Mouse (Mus musculus) intestine, postnatal 0 days (tissue): ENCODE results near the gene Evl. TPM values are rescaled to one million over a fixed set of nuclear protein-coding genes. Genes with fewer than 3 reads are reported as not detected.

Source experiments
- ATAC-seq: fragments of 200-750 bp; cut with Nextera tagmentation; 2 replicates; pipeline ENCODE4 v1.8.0; 2017; ENCODE audit warnings: mild to moderate bottlenecking, moderate TSS enrichment, moderate library complexity
- H3K27ac ChIP-seq: fragments of 300-500 bp; sonication (generic); 2 replicates; pipeline ENCODE4 v1.5.1; 2014; ENCODE audit warnings: mild to moderate bottlenecking, low read depth, low read length, moderate library complexity
- H3K27me3 ChIP-seq: fragments of 300-500 bp; sonication (generic); replicated peaks from 2 replicates; pipeline ENCODE4 v1.6.1; 2014; ENCODE audit warnings: low read length, mixed read lengths; ENCODE audit not compliant: control insufficient read depth, insufficient read depth
- H3K36me3 ChIP-seq: fragments of 300-500 bp; sonication (generic); 2 replicates; pipeline ENCODE4 v1.6.1; 2014; ENCODE audit warnings: mild to moderate bottlenecking, moderate library complexity; ENCODE audit not compliant: control insufficient read depth, insufficient read depth
- H3K4me1 ChIP-seq: fragments of 300-500 bp; sonication (generic); replicated peaks from 2 replicates; pipeline ENCODE4 v1.6.1; 2014; ENCODE audit warnings: antibody characterized with exemption, low read length, mixed read lengths; ENCODE audit not compliant: control insufficient read depth, insufficient read depth
- H3K4me2 ChIP-seq: fragments of 300-500 bp; sonication (generic); replicated peaks from 2 replicates; pipeline ENCODE4 v1.6.1; 2014; ENCODE audit warnings: low read depth, mild to moderate bottlenecking, moderate library complexity
- H3K4me3 ChIP-seq: fragments of 300-500 bp; sonication (generic); 2 replicates; pipeline ENCODE4 v1.5.1; 2014; ENCODE audit warnings: low read depth, low read length
- H3K9ac ChIP-seq: fragments of 300-500 bp; sonication (generic); 2 replicates; pipeline ENCODE4 v1.6.1; 2014; ENCODE audit warnings: mild to moderate bottlenecking, low read depth, low read length
- H3K9me3 ChIP-seq: fragments of 300-500 bp; sonication (generic); 2 replicates; pipeline ENCODE4 v1.6.1; 2016; ENCODE audit warnings: mixed run types; ENCODE audit not compliant: control insufficient read depth
- CTCF ChIP-seq: sonication (generic); IDR thresholded peaks from 2 replicates; pipeline ENCODE4 v1.5.1; 2016; ENCODE audit warnings: low read depth, mild to moderate bottlenecking, control low read depth, antibody characterized with exemption, moderate library complexity
- WGBS: fragments of 180-500 bp; shearing (Covaris S2); extraction: QIAGEN DNeasy Blood & Tissue Kit; methylation state at CpG from one replicate; pipeline ENCODE4 v1.1.7; 2014; 5-methylcytosine and 5-hydroxymethylcytosine counted together
- polyA plus RNA-seq: library from polyadenylated mRNA; unstranded; fragments of >200 nt; fragmentation: Nextera tagmentation; extraction: Ambion mirVana; gene quantifications from 2 replicates; pipeline ENCODE4 v1.2.1, GENCODE M21; 2015

Evl gene
- polyA plus RNA-seq, 1 experiment from 2014 or later: 20.5 TPM

- TF ChIP-seq CTCF: peak; percentile 46
- Histone ChIP-seq H3K4me1 (no peaks in the 10 kb centered on the region), H3K4me2 (peak overlapping the region; percentile 28; the same call in 1 of the 2 replicates), H3K27me3 (no peaks in the 10 kb centered on the region), H3K36me3 (no peaks in the 10 kb centered on the region), H3K27ac (no peak overlapping the region), H3K9ac (no peak overlapping the region), H3K9me3 (no peaks in the 10 kb centered on the region), H3K4me3 (no peak overlapping the region)
- 62% methylated on average over 15 of the region's 15 CpGs for WGBS
- ATAC-seq: no peak
Measured at GRCm38 (mm10) chr12:108547251-108547875, 7.2 kb upstream of the Evl start.

DNA sequence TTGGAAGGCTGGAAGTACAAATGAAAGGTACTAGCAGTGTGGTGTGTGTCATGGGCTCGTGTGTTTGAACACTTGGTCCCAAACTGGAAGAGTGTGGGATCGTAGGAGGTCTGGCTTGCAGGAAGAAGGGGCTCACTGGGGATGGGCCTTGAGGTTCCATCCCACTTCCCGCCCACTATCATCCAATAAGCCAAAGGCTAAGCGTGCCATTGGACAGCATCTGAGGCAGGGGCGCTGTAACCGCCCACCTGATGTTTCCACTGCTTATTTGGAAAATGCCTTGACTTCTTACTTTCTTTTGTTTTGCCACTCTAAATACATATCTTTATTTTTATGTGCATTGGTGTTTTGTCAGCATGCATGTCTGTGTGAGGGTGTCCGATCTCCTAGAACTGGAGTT is 2.8 kb upstream of the Evl start:
- H3K36me3 ChIP-seq: no peaks in the 10 kb centered on the region
- H3K27me3 ChIP-seq: 0 out of 2 replicates have a peak, but pooled peaks cover 2% of the 10 kb centered on the region
- no peak for TF ChIP-seq CTCF
- H3K27ac ChIP-seq: no peak overlapping the region
- no peak overlapping the region for H3K4me2 ChIP-seq
- H3K9me3 ChIP-seq: no peaks in the 10 kb centered on the region
- 0 out of 2 replicates have a peak, but pooled peaks cover 2% of the 10 kb centered on the region for H3K4me1 ChIP-seq
- ATAC-seq: no peak
- H3K4me3 ChIP-seq: no peak overlapping the region
- no peak overlapping the region for H3K9ac ChIP-seq
- 86% methylated on average over 7 of the region's 7 CpGs for WGBS

- TF ChIP-seq CTCF: no peak
- ATAC-seq: no peak
- H3K27ac ChIP-seq: no peak overlapping the region
- no peak overlapping the region for H3K4me3 ChIP-seq
- H3K9me3 ChIP-seq: no peaks in the 10 kb centered on the region
- H3K9ac ChIP-seq: no peak overlapping the region
- H3K36me3 ChIP-seq: no peaks in the 10 kb centered on the region
- 49% methylated on average over 6 of the region's 6 CpGs for WGBS
- 0 out of 2 replicates have a peak, but pooled peaks cover 2% of the 10 kb centered on the region for H3K4me1 ChIP-seq
- H3K4me2 ChIP-seq: no peak overlapping the region
- H3K27me3 ChIP-seq: 0 out of 2 replicates have a peak, but pooled peaks cover 2% of the 10 kb centered on the region
Measured at GRCm38 (mm10) chr12:108553079-108553478, 1.4 kb upstream of the Evl start.

- ATAC-seq: peak; percentile 55
- Histone ChIP-seq H3K36me3 (no peaks in the 10 kb centered on the region), H3K4me1 (0 out of 2 replicates have a peak, but pooled peaks cover 2% of the 10 kb centered on the region), H3K9me3 (no peaks in the 10 kb centered on the region), H3K9ac (peak overlapping the region; percentile 66), H3K4me3 (peak overlapping the region; percentile 80), H3K4me2 (peak overlapping the region; percentile 92), H3K27me3 (0 out of 2 replicates have a peak, but pooled peaks cover 2% of the 10 kb centered on the region), H3K27ac (0 out of 2 replicates have a peak overlapping the region, but pooled peaks have one; percentile 47)
- under 1% methylated on average over 58 of the region's 100 CpGs for WGBS
- no peak for TF ChIP-seq CTCF
Measured at GRCm38 (mm10) chr12:108554861-108555556, 489 bp downstream of the Evl start.

DNA sequence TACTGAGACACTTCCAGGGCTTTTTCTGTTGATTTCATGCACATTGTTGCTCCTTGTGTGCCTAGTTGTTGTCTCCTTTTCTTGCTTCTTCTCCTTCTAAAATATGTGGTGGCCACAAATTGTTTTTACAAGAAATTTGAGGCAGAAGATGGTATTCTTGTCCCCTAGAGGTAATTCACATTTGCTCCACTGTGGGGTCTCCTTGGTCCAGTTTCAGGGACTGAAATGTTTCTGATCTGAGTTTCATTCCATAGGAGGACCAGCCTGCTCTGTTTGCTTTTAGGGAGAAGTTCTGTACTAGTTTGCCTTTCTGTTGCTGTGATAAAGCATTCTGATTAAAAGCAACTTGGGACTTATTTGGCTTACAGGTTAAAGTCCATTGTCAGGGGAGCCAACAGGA is 3.7 kb downstream of the Evl start:
- H3K27me3 ChIP-seq: 0 out of 2 replicates have a peak, but pooled peaks cover under 1% of the 10 kb centered on the region
- no peak overlapping the region for H3K9ac ChIP-seq
- H3K27ac ChIP-seq: no peak overlapping the region
- H3K36me3 ChIP-seq: no peaks in the 10 kb centered on the region
- ATAC-seq: no peak
- H3K4me3 ChIP-seq: no peak overlapping the region
- TF ChIP-seq CTCF: peak; percentile 31
- H3K4me2 ChIP-seq: no peak overlapping the region
- 0 out of 2 replicates have a peak, but pooled peaks cover 2% of the 10 kb centered on the region for H3K4me1 ChIP-seq
- H3K9me3 ChIP-seq: no peaks in the 10 kb centered on the region

- Histone ChIP-seq H3K9ac (no peak overlapping the region), H3K4me3 (no peak overlapping the region), H3K9me3 (no peaks in the 10 kb centered on the region), H3K4me2 (no peak overlapping the region), H3K27me3 (no peaks in the 10 kb centered on the region), H3K4me1 (no peaks in the 10 kb centered on the region), H3K27ac (no peak overlapping the region), H3K36me3 (no peaks in the 10 kb centered on the region)
- 85% methylated on average over 3 of the region's 3 CpGs for WGBS
- no peak for ATAC-seq
- TF ChIP-seq CTCF: peak; percentile 62
Measured at GRCm38 (mm10) chr12:108563238-108563637, 8.7 kb downstream of the Evl start.
